Mouse (Mus musculus) left cerebral cortex, postnatal 14 days (tissue): ENCODE measurements around the gene Fam53b. TPM values are rescaled to one million over a fixed set of nuclear protein-coding genes. Genes with fewer than 3 reads are reported as not detected.

Experiments
- DNase-seq, 2 experiments: peaks; one replicate each; pipeline ENCODE4 v3.0.0; 2021 to 2022; ENCODE audit warnings: low spot score in 2 of 2, mixed read lengths in 1 of 2
- intact Hi-C: fragments of 180-260 bp; cut with DNase I; formaldehyde crosslinking; loops from one replicate; pipeline ENCODE4 v1.15.1; 2025
- total RNA-seq, 2 experiments: library from RNA; stranded (reverse); gene quantifications; 2 replicates each; pipeline ENCODE4 v1.2.3; 2021

The Fam53b gene
- total RNA-seq, 2 experiments from 2014 or later: 24.8 to 27.8 TPM

DNA sequence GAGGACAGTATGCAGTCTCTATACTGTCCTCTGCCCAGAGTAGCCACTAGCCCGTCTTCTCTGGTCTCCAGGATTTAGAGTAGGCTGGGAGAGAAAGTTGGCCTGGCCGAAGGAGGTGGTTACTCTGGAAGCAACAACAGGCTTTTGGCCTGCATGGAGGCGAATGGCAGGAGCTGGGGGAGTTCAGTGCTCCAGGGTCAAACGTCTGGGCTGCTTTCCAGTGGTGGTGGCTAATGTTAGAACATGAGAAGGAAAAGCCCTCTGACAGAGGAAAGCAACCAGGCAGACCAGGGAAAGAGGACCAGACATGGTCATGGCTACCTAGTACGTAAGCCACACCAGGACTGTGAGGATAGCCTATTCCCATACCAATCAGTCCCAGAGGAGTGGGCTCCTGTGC, 38.4 kb downstream of the Fam53b start:
- no peak for DNase-seq
- intact Hi-C loops: no loop called here

DNA sequence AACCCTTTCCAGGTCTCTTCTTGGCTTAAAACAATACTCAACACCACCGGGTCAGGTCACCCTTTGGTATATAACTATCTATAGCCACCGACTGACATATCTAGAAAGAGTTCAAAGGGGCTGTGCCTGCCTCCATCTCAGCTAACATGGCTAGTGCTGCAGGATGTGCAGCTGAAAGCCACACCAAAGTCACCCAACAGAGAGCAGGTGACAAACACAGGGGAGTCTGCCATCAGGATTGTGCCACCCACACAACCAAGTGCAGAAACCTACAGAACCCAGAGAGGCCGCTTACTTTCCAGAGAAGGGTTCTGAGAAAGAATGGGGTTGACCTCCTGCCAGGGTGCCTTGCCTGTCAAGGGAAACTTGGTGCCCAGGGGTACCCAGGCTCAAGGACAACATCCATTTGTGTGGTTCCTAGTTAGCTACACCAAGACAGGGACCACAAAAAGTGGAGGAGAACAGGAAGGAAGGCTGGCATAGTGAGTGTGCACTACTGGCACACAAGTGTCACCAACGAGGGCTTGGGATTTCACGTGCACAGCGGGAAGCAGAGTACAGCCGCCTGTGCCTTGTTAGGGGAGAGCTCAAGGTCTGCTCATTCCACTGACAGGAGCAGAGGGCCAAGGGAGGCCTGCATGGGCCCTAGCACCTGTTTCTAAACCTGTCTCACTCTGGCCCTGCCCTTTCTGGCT, 40.5 kb downstream of the Fam53b start:
- intact Hi-C loops: no loop called here
- DNase-seq: no peak

DNA sequence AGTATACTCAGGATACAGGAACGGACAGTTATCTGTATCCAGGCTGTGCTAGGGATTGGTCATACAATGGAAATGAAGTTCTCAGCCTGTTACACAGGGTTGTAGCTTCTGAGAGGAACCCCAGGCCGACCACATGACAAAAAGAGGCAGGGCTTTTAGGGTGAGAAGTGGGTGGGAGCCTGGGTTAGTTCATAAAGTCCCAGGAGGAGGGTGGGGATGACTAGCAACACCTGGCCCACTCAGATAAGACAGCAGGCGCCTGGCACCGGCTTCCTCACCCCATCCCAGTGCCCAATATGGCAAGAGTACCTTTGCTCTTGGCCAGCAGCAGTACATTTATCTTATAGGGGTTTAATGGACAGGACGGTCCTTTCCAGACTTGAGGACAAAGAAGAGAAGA, 41.2 kb downstream of the Fam53b start:
- intact Hi-C loops: no loop called here
- no peak for DNase-seq

DNA sequence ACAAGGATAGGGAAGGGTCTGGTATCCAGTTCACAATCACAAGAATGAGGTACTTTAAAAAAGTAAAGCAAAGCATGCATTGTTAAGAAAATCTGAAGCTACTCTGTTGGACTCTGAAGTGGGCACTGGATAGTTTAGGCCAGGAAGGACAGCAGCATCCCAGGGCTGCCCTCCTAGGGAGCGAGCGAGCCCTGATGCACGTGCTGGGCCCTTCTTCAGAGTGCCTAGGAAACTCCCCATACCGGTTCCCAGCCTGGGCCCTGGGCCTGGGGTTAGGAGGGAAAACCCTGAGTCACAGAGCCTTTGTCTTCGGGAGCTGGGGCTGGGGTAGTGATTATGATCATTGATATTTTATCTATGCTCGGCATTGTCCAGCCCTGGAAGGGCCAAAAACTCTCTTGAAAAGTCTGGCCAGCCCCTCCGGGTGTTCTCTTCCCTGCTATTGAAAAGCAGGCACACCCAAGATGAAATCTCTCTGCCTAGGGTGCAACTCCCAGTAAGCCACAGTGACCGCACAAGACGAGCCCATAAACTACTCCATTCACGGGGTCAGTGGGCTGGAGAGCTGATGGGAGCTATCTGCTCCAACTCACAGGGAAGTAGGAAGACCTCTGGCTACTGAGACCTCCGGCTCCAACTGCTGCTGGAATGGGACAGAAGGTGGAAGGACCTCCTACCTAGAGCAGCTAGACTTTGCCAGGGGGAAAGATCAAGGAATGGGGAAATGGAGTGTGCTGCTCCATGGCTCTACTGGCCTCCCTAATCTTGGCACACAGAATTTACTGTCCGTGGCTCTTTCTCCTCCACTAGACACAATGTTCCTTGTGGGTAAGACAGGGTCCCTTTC, 45.0 kb downstream of the Fam53b start:
- intact Hi-C loops: no loop called here
- DNase-seq: no peak

DNA sequence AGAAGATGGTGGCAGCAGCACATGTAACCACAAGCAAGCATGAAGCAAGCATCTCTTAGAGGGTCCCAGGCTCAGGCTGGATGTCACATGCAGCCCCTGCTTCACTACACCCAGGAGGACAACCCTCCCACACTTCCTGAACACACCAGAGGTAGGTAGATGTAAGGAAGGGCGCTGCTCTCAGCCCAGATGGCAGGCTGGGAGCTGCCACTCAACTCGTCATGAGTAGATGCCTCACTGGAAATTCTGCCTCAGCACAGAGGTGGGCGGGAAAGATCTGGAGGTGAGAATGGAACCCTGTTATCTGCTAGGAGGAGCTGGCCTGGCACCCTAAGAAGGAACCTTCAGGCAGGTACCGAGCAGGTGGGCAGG, 45.7 kb downstream of the Fam53b start:
- no peak for DNase-seq
- intact Hi-C loops: no loop called here

DNA sequence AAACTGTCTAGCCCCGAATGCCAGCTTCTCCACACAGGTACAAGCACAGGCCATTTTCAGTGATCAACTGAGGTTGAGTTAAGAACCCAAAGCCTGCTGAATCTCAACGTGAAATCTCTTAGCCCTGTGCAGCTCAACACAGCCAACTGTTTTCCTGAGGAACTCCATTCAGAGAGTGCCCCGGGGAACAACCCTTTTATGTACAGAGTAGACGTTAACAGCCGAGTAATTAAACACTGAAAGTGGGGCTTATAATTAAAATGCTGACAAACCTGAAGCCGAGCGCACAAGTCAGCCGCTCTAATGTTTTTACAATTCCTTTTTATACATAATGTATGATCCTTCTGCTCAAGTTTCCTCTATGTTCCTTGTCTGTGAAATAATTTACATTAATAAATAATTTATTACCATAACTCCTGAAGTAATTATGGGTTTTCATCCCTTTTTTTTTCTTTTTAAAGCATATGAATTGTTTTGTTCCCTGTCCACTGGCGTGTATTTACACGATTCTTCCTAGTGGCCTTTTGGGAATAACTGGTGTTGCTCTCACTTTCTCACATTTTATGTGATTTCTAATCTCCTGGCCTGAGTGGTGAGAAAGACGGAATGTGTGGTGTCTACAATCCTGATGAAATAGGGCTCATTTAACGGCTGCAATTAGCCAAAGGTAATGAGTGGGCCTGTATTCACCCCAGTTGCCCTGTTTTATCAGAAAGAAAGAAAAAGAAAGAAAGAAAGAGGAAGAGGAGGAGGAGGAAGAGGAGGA, 46.3 kb downstream of the Fam53b start:
- intact Hi-C loops: no loop called here
- no peak for DNase-seq

DNA sequence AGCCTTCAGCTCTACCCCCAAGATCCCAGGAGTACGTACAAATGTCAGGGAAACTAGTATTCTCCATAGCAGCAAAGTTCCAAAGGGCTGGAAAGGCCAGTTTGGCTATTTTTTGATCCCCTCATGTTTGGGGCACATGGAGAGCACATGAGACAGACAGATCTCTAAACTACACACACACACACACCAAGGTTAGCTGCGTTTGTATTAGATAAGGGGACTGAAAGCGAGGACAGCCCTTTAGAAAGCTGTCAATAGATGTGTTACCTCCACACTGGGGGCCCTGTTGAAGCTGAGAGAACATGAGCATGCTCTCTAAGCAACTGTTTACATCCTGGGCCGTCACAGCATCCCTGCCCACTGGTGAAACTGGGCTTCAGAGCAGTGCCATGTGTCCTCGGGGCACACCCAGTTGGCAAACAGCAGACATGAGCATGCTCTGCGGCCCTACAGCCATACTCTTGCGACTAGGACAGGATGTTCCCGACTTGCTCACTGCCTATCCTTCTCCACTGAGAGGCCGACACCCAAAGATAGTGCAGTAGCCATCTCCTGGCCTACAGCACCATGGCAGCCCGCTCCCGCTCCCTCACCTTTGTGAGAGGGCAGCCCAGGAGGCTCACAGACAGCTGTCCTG, 47.3 kb downstream of the Fam53b start:
- DNase-seq: no peak
- intact Hi-C loops: no loop called here

DNA sequence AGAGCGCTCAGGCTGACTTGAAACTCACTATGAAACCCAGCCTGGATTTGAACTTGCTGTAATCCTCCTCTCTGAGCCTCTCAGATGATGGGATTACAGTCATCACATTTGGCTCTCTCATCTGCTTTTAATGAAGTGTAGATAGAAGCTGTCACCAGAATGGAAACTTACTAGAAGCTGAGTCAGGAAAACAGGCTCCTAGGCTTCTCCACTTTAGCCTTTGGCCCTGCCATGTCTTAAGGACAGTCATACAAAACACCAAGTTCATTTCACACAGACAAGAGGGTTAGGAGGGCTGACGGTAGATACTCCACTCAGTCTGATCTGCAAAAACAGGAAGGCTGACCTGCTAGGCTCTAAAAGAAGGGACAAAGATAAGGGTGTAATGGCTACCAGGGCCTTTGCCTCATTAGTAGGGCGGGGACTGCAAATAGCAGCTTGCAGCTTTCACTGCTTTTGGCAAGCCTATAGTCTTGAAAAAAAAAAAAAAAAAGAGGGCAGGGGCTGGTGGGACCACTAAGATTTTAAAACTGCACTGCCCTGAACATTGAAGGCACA, 48.0 kb downstream of the Fam53b start:
- intact Hi-C loops: no loop called here
- no peak for DNase-seq

DNA sequence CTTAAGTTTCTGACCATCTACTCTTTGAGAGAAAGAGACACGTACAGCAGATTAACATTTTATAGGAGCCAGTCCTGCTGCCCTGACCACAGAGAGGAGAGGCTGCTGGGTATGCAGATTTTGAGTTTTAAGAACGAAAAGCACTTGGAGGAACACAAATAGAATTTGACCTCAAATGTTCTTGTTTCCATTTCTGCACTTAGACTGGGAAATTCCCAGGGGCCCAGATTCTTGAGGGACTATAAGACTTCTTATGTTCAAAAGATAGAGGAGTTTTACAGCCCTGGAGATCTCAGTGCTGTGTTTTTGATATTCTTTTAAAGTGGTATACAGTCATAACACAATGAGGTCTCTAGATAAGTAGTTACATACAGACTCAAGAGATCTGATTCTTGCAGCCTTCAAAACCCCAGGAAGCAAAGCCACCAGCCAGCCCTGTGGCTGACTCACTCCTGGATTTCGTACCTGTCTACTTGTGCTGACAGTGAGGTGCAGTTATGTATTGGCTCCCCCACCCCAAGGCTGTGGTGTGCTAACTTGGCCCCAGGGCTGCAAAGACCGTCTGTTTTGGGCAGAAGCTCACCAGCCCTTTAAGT, 48.7 kb downstream of the Fam53b start:
- intact Hi-C loops: loop anchor here (1.0 kb wide), 1 partner anchor 46 kb away; no protein-coding TSS in a partner anchor

DNA sequence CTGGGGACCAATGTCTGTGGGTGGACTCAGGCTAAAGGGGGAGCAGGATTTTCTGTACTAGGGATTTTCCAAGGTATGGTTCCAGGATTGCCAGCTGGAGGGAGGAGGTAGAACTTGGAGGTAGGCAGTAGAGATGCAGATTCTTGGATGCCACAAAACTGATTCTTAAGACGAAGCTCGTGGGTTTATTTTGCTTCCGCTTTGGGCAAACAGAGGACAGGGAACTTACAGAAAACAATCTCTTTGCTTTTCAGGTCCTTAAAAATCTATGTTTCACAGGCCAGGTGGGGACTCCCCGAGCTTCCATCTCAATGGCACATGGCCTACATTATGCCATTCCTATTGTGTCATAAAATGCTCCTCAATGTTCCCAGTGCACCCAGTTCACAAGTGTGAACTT, 49.4 kb downstream of the Fam53b start:
- DNase-seq: no peak
- intact Hi-C loops: loop anchor here (1.0 kb wide), 1 partner anchor 47 kb away; no protein-coding TSS in a partner anchor

More for the DNA sequence above, 48.7 kb downstream of the Fam53b start:
- DNase-seq: no peak

DNA sequence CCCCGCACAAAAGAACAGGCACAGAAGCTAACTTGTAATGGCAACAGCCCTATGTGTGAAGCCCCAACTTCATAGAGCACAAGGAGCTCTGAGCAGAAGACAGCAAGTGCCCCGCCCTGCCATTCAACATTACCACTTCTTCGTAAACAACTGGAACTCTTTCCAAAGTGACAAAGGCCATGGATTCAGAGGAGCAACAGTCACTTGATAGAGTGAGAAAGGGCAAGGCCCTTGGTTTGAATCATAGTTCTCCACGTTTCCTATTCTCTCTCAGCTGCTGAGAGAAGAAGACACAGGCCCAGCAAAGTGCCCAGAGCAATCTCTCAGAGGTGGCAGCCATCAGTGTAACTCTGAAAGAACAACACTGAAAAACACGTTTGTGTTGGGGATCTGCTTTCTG, 49.8 kb downstream of the Fam53b start:
- DNase-seq: no peak
- intact Hi-C loops: loop anchor here (1.0 kb wide), 1 partner anchor 47 kb away; no protein-coding TSS in a partner anchor

DNA sequence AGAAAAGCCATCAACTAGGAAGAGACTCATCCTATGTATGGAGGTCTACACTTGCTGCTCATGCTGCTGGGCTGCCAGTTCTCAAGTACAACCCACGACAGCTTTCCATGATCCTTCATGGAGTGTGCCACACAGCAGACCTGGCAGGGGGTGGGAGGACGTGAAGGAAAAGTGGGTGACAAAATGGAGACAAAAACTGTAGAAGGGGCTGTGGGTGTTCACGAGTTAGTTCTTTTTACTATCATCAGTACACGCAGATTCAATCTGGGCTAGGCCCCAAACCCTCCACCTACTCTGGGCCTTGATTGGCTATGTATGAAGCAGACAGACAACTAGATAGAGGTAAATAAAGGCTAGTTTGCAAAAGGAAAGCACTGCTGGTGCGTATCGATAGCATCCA, 50.3 kb downstream of the Fam53b start:
- DNase-seq: peak in 1 of 2 experiments; percentile 40
- intact Hi-C loops: no loop called here

DNA sequence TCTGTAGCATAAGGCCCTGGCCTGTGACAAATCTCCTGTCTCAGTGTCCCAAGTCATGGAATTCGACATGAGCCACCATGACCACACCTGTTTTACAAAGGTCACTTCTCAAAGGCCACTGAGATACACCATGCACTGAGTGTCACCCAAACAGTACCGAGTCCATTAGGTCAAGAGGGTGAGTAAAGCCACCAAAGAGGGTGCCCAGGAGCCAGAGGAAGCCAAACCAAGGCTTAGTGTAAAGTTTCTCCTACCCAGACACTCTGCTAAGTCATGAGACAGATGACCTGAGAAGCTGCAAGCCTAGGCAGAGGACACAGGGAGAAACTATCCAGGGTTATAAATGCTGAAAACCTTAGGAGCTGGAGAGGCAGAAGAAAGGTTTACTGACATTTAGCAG, 52.3 kb downstream of the Fam53b start:
- intact Hi-C loops: no loop called here

DNA sequence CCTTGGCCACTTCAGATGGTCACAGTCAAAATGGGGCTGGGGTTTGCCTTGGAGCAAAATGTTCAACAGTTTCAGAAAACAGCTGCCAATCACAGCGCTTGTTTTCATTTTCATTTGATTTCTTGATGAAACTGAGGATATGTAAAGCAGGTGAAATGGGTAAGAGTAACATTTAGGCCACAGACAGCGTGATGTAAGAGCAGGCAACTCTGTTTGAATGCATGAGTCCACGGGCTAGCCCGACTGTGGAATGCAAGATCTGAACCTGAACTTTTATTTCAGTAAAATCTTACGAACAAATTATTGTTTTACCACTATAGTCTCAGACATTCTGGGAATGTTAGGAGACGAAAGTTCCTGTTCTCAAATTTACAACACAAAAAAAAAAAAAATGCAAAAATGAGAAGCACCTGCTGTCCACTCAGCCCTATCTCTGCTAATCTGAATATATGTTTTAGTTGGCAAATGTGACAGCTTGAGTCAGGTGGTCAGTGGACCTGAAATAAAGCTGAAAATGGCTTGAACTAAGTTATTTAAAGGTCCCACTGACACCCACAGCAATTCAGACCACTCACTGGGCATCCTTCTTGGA, 53.0 kb downstream of the Fam53b start:
- intact Hi-C loops: no loop called here
- DNase-seq: no peak

More for the DNA sequence above, 52.3 kb downstream of the Fam53b start:
- no peak for DNase-seq

DNA sequence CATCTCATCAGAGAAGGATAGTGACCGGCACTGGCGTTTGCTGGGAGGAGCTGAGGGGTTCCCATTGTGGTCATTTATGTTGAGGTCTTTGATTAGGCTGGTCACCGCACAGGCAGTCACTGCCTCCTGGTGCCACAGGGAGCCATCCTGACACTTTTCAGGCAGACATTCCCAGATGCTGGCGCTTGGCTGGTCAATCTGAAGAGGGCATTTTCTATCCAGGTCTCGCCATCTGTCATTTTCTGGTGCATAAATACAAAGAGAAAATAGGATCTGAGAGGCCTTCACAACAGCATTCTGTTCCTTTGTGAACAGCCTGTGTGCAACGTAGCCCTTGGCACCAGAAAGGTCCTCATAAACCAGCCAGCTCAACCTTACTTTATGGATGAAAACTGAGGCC, 53.8 kb downstream of the Fam53b start:
- no peak for DNase-seq
- intact Hi-C loops: no loop called here

DNA sequence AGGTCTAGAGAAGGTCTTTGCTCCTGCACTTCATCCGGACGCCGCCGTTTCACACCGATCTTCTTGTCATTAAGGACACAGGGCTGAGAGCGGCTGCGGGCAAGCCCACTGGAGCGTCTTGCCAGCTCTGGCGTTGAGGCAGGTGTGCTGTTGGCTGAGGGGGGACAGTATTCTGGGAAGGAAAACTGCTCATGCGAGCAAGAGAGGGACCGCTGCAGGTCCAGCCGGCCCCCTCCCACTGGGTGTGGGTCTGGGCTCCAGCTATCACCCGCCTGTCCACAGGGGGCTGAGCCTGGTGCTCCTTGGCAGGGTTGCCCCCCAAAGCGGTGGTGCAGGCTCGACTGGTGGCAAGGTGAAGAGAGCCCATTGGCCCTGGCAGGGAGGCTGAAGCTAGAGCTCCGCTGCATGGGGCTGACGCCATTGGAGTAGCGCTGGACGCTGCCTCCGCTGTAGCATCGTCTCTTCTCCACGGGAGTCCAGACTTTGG, 54.2 kb downstream of the Fam53b start:
- DNase-seq: no peak
- intact Hi-C loops: no loop called here

DNA sequence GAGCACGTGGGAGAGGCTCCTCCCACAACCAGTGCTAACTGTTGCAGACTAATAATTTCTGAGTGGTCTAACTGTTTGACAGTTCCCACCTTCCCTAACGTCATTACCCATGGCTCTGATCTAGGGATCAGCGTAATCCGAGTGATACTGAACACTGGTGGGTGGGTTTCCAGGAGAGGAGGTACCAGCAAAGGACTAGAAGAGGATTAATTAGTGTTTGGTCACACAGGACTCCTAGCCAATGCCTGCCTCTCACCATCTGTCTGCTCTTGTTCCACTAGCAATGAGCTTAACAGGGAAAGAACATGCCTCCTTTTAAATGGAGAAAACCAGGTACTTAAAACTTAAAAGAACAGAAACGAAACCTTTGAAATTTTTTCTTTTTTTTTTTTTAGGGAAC, 54.8 kb downstream of the Fam53b start:
- intact Hi-C loops: no loop called here
- DNase-seq: no peak

DNA sequence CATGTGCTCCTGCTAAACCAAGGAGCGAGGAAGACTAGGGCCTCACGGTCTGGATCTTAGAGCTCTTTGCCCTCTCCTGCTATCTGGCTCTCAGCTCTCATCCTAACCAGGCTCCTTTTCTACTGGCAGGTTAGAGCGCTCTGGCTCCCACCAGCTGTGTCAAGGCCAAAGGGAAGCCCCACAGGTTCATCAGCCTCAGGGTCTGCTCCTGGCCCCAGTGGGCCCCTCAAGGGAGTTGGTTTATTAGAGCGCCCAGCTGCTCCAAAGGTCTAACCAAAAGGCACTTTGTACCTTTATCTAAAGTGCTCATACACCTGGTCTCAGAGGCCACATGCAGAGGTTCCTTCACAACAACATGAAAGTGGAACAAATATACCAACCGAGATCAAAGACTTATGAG, 57.4 kb downstream of the Fam53b start:
- intact Hi-C loops: no loop called here
- DNase-seq: no peak

DNA sequence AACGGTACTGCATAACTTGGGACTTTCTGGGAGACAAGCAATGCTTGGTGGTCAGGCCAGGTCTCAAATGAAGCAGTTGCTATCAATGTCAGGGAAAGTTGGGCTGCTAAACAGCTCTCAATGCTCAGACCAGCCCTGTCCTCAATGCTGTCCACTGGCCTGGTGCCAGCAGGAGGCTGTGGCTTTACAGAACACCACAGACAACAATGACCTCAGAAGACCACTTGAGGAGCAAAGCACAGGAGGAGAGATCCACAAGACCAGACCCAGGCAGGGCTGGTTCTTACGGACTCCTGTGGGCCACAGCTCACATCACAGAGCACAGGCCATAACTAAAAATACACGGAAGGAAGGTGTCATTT, 59.3 kb downstream of the Fam53b start:
- intact Hi-C loops: no loop called here
- no peak for DNase-seq
